Mouse (Mus musculus) embryo, embryonic 10 days (tissue): ENCODE measurements around the gene Ninl.

Experiments
- DNase-seq: peaks from one replicate; pipeline ENCODE4 v3.0.0-alpha.2; 2015; ENCODE audit warnings: low spot score

Ninl gene

DNA sequence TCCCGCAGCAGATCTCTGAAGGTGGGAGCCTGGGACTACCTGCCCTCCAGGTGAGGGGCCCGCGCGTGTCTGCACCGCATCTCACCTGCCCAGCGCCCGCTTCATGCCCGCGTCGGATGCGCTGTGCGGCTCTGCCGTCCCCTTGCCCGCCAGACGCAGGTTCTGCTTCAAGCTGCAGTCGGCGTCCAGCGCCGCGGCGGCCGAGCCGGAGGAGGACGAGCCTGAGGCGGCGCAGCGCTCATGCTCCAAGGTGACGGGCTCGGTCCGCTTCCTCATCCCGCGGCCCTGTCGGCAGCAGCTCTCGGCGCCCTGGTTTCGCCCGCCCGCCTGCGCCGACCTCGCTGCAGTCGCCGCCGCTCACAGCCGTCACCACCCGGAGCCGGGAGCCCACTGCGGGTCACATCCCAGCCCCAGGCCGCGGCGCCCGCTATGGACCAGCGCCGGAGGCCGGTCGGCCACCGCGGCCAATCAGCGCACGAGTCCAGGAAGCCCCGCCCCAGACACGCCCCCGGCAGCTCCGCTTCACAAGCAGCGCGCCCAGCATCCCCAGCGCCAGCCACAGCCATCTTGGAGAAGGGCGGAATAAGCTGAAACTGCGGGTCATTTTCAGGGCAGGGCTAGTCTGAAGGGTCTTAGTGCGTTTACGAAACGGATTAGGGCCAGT is 134.8 kb downstream of the Ninl start, which contains the start of gene Abhd12:
Gene Abhd12 (minus strand): TSS at position 470 of the 664 bp plus-strand sequence.
- DNase-seq = peak; percentile 96

- no peak for DNase-seq
Observed at GRCm38 (mm10) chr2:150902347-150902746, 136.8 kb downstream of the Ninl start.

- no peak for DNase-seq
Observed at GRCm38 (mm10) chr2:150900341-150900740, 138.8 kb downstream of the Ninl start.

DNA sequence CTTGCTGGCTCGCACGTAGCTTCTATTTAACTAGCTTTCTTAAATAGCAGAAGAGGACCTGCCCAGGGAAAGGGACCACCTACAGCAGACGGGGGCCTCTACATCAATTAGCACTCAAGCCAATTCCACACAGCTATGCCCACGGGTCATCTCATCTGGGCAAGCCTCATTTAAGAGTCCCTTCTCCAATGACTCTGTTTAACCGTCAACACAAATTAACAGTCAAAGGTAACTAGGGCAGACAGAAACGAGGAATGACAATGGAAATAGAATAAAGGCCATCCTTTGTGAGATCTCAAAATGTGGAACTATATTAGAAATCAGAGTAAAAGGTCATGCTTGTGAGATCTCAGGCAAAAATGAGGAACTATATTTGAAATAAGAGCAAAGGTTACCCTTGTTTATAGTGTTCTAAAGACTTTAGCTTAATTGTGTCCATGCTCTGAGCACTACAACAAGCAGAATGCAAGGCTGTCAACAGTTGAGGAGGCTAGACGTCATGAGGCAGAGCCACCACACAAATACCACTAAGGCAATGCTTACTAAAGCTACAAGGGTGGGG is 143.4 kb downstream of the Ninl start:
- no peak for DNase-seq

DNA sequence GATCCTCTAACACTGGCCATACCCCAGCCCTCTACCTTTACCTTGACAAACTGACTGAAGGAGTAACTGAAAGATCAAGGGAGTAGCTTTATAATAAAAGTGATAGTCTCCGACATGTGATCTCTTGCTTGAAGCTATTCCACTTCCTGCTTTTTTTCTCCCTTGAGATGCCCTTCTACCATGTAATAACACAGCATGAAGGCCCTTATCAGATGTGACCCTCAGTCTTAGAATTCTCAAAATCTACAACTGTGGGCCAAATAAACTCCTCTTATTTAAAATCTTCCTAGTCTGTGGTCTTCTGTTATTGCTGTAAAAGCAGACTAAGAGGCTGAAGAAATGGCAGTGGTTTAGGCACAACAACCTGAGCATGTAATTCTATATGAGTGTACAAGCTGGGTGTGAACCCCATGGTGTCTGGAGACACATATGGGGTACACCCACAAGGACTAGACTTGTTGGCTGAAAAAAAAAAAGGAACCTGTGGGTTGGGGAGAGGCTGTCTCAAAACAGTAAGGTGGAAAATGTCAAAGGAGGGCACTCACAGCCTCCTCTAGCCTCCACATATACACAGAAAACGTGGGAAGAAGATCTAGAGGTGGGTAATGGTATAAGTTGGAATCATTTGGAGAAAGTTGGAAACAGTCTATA is 144.4 kb downstream of the Ninl start:
- DNase-seq = no peak

DNA sequence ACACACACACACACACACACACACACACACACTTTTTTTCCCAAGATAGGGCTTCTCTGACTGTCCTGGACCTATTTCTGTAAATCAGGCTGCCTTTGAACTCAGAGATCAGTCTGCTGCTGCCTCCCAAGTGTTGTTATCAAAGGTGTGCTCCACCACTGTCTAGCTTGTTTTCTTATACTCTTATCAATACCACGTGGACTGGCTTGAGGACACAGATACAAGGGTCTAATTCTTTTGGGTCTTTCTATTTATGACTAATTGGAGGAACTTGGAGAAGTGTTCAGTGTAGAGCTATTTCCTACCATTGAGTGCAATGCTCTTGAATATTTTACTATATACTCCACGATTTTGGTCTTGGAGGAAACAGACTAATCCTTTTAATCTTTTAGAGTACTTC is 151.8 kb downstream of the Ninl start:
- no peak for DNase-seq

GRCm38 (mm10) chr2:150886315-150886714 is 152.9 kb downstream of the Ninl start:
- DNase-seq = no peak

DNA sequence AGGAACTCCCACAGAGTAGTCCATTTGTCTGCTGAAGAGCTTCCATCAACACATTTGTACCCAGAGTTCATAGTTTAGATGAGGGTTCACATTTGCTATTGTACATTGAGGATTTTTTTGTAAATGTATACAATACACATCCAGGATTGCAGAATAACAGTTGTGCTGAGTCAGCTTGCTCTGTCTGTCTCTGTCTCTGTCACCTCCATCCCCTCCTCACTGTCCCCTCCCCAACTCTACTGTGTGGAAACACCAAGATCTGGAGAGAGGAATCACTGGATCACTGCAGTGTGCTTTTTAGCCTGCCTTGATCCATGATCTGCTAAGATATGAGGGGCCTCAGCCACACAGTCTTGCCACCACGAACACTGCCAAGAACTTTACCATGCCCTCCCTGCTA is 153.4 kb downstream of the Ninl start:
- DNase-seq = no peak

DNA sequence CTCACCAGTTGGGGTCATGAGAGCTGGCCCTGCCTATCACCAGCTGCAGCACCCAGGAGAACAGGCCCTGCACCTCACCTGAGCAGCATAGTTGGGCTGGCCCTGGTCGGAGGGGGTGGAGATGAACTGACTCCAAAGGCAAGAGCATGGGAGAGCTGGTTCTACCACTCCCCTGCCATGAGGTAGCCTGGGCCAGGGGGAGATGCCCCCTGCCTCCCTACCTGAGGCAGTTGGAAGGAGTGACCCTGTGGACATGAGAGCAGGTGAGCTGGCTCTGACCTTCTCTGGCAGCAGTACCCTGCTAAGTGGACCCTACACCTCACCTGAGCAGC is 154.4 kb downstream of the Ninl start:
- DNase-seq = no peak
